Mouse (Mus musculus) frontal cortex, postnatal 36 days (tissue): ENCODE measurements around the gene Hyou1.
"Not testable (repeated sequence)": the region's sequence is repeated elsewhere in the genome, so short reads cannot be mapped to it uniquely, and the experiment has no call there.

Experiments
- DNase-seq, 2 experiments: peaks; one replicate each; pipeline ENCODE4 v3.0.0; 2022; ENCODE audit warnings: low spot score in 2 of 2

The Hyou1 gene

GRCm38 (mm10) chr9:44351396-44351795 is 27.9 kb upstream of the Hyou1 start:
- no peak for DNase-seq

GRCm38 (mm10) chr9:44352337-44352736 is 27.0 kb upstream of the Hyou1 start:
- no peak for DNase-seq

GRCm38 (mm10) chr9:44353142-44353541 is 26.1 kb upstream of the Hyou1 start:
- no peak for DNase-seq

GRCm38 (mm10) chr9:44357207-44357606 is 22.1 kb upstream of the Hyou1 start:
- DNase-seq = no peak

- peak; percentile 93 to 94 for DNase-seq
These were observed 17.9 kb upstream of the Hyou1 start, which contains the start of gene Vps11 for GRCm38 (mm10) chr9:44361190-44361917. TSS of gene Vps11 (minus strand) at chr9:44361670.

GRCm38 (mm10) chr9:44361931-44362330 is 17.4 kb upstream of the Hyou1 start:
- not testable (repeated sequence) for DNase-seq

GRCm38 (mm10) chr9:44364480-44364879 is 14.8 kb upstream of the Hyou1 start:
- DNase-seq = no peak

- DNase-seq = no peak
These were observed 5.9 kb upstream of the Hyou1 start for GRCm38 (mm10) chr9:44373386-44373785.

- no peak for DNase-seq
These were observed 3.1 kb upstream of the Hyou1 start for GRCm38 (mm10) chr9:44376141-44376540.

- not testable (repeated sequence) for DNase-seq
These were observed 2.0 kb upstream of the Hyou1 start for GRCm38 (mm10) chr9:44377335-44377734.

GRCm38 (mm10) chr9:44378153-44378730 is 1.0 kb upstream of the Hyou1 start:
- no peak for DNase-seq

- no peak for DNase-seq
These were observed 572 bp downstream of the Hyou1 start for GRCm38 (mm10) chr9:44379862-44380261.

- DNase-seq = no peak
These were observed 5.3 kb downstream of the Hyou1 start for GRCm38 (mm10) chr9:44384596-44384995.

- DNase-seq = no peak
These were observed 7.9 kb downstream of the Hyou1 start for GRCm38 (mm10) chr9:44387221-44387620.

GRCm38 (mm10) chr9:44389273-44389672 is 10.0 kb downstream of the Hyou1 start:
- peak in 1 of 2 experiments; percentile 52 for DNase-seq

- DNase-seq = peak; percentile 50 to 51
These were observed 12.2 kb downstream of the Hyou1 start for GRCm38 (mm10) chr9:44391466-44391865.

- peak; percentile 89 to 94 for DNase-seq
These were observed 17.6 kb downstream of the Hyou1 start, which contains the start of gene Slc37a4 for GRCm38 (mm10) chr9:44396684-44397411. TSS of gene Slc37a4 (plus strand) at chr9:44396852.

- no peak for DNase-seq
These were observed 18.8 kb downstream of the Hyou1 start for GRCm38 (mm10) chr9:44398087-44398486.

- DNase-seq = no peak
These were observed 19.3 kb downstream of the Hyou1 start for GRCm38 (mm10) chr9:44398551-44398950.

GRCm38 (mm10) chr9:44399114-44399794 is 20.0 kb downstream of the Hyou1 start:
- DNase-seq = no peak

- no peak for DNase-seq
These were observed 20.5 kb downstream of the Hyou1 start for GRCm38 (mm10) chr9:44399795-44400114.

- DNase-seq = no peak
These were observed 21.8 kb downstream of the Hyou1 start for GRCm38 (mm10) chr9:44401081-44401480.
